Mouse (Mus musculus) left cerebral cortex, adult 18-20 months (tissue): ENCODE data around the gene Otop2. TPM values are rescaled to one million over a fixed set of nuclear protein-coding genes. Genes with fewer than 3 reads are reported as not detected.

Source experiments
- DNase-seq, 2 experiments: peaks; one replicate each; pipeline ENCODE4 v3.0.0; 2021 to 2022; ENCODE audit warnings: low spot score in 2 of 2, mixed read lengths in 1 of 2
- total RNA-seq, 2 experiments: library from RNA; stranded (reverse); gene quantifications; 2 replicates each; pipeline ENCODE4 v1.2.3; 2021

Gene Otop2
- total RNA-seq, 2 experiments from 2014 or later, result 0.74 to 2.1 TPM

- no peak for DNase-seq
These were observed 31.5 kb upstream of the Otop2 start for GRCm38 (mm10) chr11:115275509-115275908.

GRCm38 (mm10) chr11:115275954-115276353, 31.0 kb upstream of the Otop2 start:
- DNase-seq, result no peak

- peak; percentile 94 to 97 for DNase-seq
These were observed 30.0 kb upstream of the Otop2 start, which contains the start of gene Fdxr for GRCm38 (mm10) chr11:115276780-115277603. Gene Fdxr, minus strand, starts transcription at chr11:115277050.

GRCm38 (mm10) chr11:115277604-115277975, 29.4 kb upstream of the Otop2 start:
- no peak for DNase-seq

- DNase-seq, result no peak
These were observed 28.8 kb upstream of the Otop2 start for GRCm38 (mm10) chr11:115278176-115278575.

- DNase-seq, result no peak
These were observed 27.2 kb upstream of the Otop2 start for GRCm38 (mm10) chr11:115279726-115280125.

GRCm38 (mm10) chr11:115282295-115282694, 24.7 kb upstream of the Otop2 start:
- no peak for DNase-seq

- no peak for DNase-seq
These were observed 24.1 kb upstream of the Otop2 start for GRCm38 (mm10) chr11:115282723-115283485.

GRCm38 (mm10) chr11:115283486-115283765, 23.5 kb upstream of the Otop2 start:
- DNase-seq, result no peak

- no peak for DNase-seq
These were observed 22.9 kb upstream of the Otop2 start for GRCm38 (mm10) chr11:115283891-115284620.

- no peak for DNase-seq
These were observed 21.7 kb upstream of the Otop2 start for GRCm38 (mm10) chr11:115285282-115285681.

- DNase-seq, result no peak
These were observed 20.6 kb upstream of the Otop2 start for GRCm38 (mm10) chr11:115286201-115286993.

GRCm38 (mm10) chr11:115287386-115287785, 19.6 kb upstream of the Otop2 start:
- no peak for DNase-seq

- no peak for DNase-seq
These were observed 18.7 kb upstream of the Otop2 start for GRCm38 (mm10) chr11:115288305-115288704.

- DNase-seq, result no peak
These were observed 17.1 kb upstream of the Otop2 start for GRCm38 (mm10) chr11:115289885-115290284.

GRCm38 (mm10) chr11:115290314-115290713, 16.6 kb upstream of the Otop2 start:
- no peak for DNase-seq

- DNase-seq, result no peak
These were observed 16.0 kb upstream of the Otop2 start for GRCm38 (mm10) chr11:115290919-115291318.

- no peak for DNase-seq
These were observed 15.5 kb upstream of the Otop2 start for GRCm38 (mm10) chr11:115291503-115291902.

- DNase-seq, result no peak
These were observed 14.2 kb upstream of the Otop2 start for GRCm38 (mm10) chr11:115292631-115293375.

- DNase-seq, result no peak
These were observed 11.0 kb upstream of the Otop2 start for GRCm38 (mm10) chr11:115295939-115296338.
